Mouse (Mus musculus): Measurements from ENCODE around the gene Igsf21.

The Igsf21 gene

GRCm38 (mm10) chr4:140196717-140197116, 49.9 kb downstream of the Igsf21 start:
- no peak for DNase-seq (ENCODE audit: low spot score in 2 of 2)

- DNase-seq (ENCODE audit: low spot score in 2 of 2), result no peak
Measured at GRCm38 (mm10) chr4:140192276-140193002, 54.1 kb downstream of the Igsf21 start.

- DNase-seq (ENCODE audit: low spot score in 2 of 2), result no peak
Measured at GRCm38 (mm10) chr4:140189601-140190000, 57.0 kb downstream of the Igsf21 start.

GRCm38 (mm10) chr4:140188626-140189025, 58.0 kb downstream of the Igsf21 start:
- DNase-seq (ENCODE audit: low spot score in 2 of 2), result no peak

- no peak for DNase-seq (ENCODE audit: low spot score in 2 of 2)
Measured at GRCm38 (mm10) chr4:140187404-140188145, 59.0 kb downstream of the Igsf21 start.

- no peak for DNase-seq (ENCODE audit: low spot score in 2 of 2)
Measured at GRCm38 (mm10) chr4:140179576-140179975, 67.0 kb downstream of the Igsf21 start.

- no peak for DNase-seq (ENCODE audit: low spot score in 2 of 2)
Measured at GRCm38 (mm10) chr4:140177055-140177454, 69.5 kb downstream of the Igsf21 start.

- no peak for DNase-seq (ENCODE audit: low spot score in 2 of 2)
Measured at GRCm38 (mm10) chr4:140173746-140174399, 72.7 kb downstream of the Igsf21 start.

GRCm38 (mm10) chr4:140173084-140173483, 73.5 kb downstream of the Igsf21 start:
- DNase-seq (ENCODE audit: low spot score in 2 of 2), result no peak

- DNase-seq (ENCODE audit: low spot score in 2 of 2), result no peak
Measured at GRCm38 (mm10) chr4:140171917-140172316, 74.7 kb downstream of the Igsf21 start.

- DNase-seq (ENCODE audit: low spot score in 2 of 2), result no peak
Measured at GRCm38 (mm10) chr4:140171189-140171588, 75.4 kb downstream of the Igsf21 start.

GRCm38 (mm10) chr4:140165851-140166250, 80.7 kb downstream of the Igsf21 start:
- DNase-seq (ENCODE audit: low spot score in 2 of 2), result no peak

- DNase-seq (ENCODE audit: low spot score in 2 of 2), result no peak
Measured at GRCm38 (mm10) chr4:140164662-140165061, 81.9 kb downstream of the Igsf21 start.

- DNase-seq (ENCODE audit: low spot score in 2 of 2), result no peak
Measured at GRCm38 (mm10) chr4:140159617-140160016, 87.0 kb downstream of the Igsf21 start.

GRCm38 (mm10) chr4:140154899-140155463, 91.6 kb downstream of the Igsf21 start:
- DNase-seq (ENCODE audit: low spot score in 2 of 2), result no peak

- peak; percentile 35 to 47 for DNase-seq (ENCODE audit: low spot score in 2 of 2)
Measured at GRCm38 (mm10) chr4:140154484-140154883, 92.1 kb downstream of the Igsf21 start.

GRCm38 (mm10) chr4:140153711-140154114, 92.9 kb downstream of the Igsf21 start:
- DNase-seq (ENCODE audit: low spot score in 2 of 2), result no peak

GRCm38 (mm10) chr4:140153101-140153500, 93.5 kb downstream of the Igsf21 start:
- peak in 1 of 2 experiments; percentile 50 for DNase-seq (ENCODE audit: low spot score in 2 of 2)

GRCm38 (mm10) chr4:140149706-140150105, 96.9 kb downstream of the Igsf21 start:
- DNase-seq (ENCODE audit: low spot score in 2 of 2), result no peak

- DNase-seq (ENCODE audit: low spot score in 2 of 2), result peak in 1 of 2 experiments; percentile 42
Measured at GRCm38 (mm10) chr4:140147857-140148695, 98.5 kb downstream of the Igsf21 start.

Data from frontal cortex, postnatal 14 days (tissue).